Mouse (Mus musculus) kidney, adult 18-20 months (tissue): ENCODE measurements around the gene Slc17a5.
"Not testable (repeated sequence)": the region's sequence is repeated elsewhere in the genome, so short reads cannot be mapped to it uniquely, and the experiment has no call there.

Experiments used
- DNase-seq: peaks from one replicate; pipeline ENCODE4 v3.0.0; 2021

Gene Slc17a5

GRCm38 (mm10) chr9:78558586-78559214 lies 29.1 kb downstream of the Slc17a5 start:
- peak; percentile 64 for DNase-seq

GRCm38 (mm10) chr9:78557041-78557440 lies 30.8 kb downstream of the Slc17a5 start:
- peak; percentile 15 for DNase-seq

DNA sequence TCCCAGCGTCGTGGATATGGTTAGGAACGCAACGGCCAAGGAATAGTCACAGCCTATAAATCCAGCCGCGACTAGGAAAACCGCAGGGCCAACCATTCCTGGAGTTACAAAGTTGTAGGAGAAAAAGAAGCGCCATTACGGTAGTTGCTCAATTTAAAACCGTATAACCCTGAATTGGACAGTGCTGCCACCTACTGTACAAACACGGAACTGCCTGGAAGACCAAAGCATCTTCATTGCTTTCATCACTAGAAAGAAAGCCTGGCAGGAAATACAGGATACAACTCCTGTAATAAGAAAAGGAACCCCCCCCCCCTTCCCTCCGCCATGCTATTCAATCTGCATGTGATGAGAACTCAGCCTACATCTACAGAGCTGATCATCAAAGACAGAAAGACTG lies 34.9 kb downstream of the Slc17a5 start:
- DNase-seq: peak; percentile 88

GRCm38 (mm10) chr9:78551761-78552160 lies 36.1 kb downstream of the Slc17a5 start:
- DNase-seq: no peak

- DNase-seq: no peak
These were observed 40.1 kb downstream of the Slc17a5 start for GRCm38 (mm10) chr9:78547742-78548141.

- no peak for DNase-seq
These were observed 40.9 kb downstream of the Slc17a5 start for GRCm38 (mm10) chr9:78546944-78547343.

GRCm38 (mm10) chr9:78541758-78542157 lies 46.1 kb downstream of the Slc17a5 start:
- DNase-seq: no peak

DNA sequence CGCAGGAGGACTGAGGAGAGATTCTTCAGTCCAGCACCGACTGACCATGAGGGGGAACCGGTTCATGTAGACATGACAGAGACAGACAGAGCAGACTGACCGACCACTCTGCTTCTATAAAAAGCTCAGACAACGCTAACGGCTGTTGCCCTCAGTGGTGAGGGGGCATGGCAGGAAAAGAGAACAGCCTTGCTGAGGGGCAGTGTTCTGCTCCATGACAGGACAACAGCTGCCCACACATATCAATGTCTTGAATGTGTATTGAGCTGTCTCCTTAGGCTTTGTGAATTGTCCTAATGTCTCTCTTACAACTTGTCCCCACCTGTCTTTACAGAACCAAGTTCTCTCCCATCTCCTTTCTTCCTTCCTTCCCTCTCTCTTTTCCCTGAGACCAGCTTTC lies 49.4 kb downstream of the Slc17a5 start:
- no peak for DNase-seq

DNA sequence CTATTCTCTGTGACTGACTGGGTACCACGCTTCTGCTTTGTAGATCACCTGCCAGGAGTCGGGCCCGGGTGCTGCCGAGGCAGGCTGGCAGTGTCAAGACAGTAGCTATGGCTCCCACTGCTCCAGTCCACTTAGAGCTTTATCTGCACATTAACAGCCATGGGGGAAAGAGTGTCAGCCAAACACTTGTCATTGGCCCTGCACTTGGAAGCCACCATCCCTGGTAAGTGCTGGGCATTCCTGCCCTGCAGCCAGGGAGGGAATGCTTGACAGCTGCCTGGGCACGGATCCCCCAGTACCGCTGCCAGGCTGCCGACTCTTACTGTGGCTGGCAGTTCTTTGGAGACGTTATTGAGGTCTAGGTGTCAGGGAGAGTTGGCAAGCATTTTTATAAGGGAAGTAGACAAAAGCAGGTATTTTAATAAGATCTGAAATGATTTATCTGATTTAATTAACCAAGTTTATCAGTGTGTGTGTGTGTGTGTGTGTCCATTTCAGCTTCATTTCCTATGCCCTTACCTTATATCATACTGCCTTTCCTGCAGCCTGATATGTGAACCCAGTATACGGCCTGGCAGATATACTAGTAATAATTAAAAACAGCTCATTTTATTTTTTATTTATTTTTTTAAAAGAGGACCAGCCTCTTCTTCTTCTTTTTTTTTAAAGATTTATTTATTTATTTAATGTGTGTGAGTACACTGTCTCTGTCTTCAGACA lies 50.5 kb downstream of the Slc17a5 start:
- DNase-seq: no peak

- no peak for DNase-seq
These were observed 53.2 kb downstream of the Slc17a5 start for GRCm38 (mm10) chr9:78534606-78535005.

GRCm38 (mm10) chr9:78533296-78533935 lies 54.4 kb downstream of the Slc17a5 start:
- DNase-seq: peak; percentile 52

GRCm38 (mm10) chr9:78532341-78532819 lies 55.5 kb downstream of the Slc17a5 start:
- peak; percentile 56 for DNase-seq

DNA sequence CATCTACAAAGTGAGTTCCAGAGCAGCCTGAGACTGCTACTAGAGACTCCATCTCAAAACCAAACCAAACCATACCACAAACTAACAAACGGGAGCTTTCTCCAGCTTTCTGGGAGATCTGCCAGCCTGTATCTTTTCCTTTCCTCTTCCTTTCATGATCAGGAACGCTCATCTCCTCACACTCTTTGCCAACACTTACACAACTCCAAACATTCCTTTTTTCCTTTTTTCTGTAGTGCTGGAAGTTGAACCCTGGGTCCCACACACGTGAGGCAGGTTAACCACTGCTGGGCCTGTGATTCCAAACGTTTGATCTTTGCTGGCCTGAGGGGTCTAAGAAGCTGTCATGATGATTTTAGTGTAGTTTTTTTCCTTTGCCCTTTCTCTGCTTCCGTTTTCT lies 56.0 kb downstream of the Slc17a5 start:
- DNase-seq: no peak

- DNase-seq: peak; percentile 89
These were observed 60.0 kb downstream of the Slc17a5 start for GRCm38 (mm10) chr9:78527767-78528381.

DNA sequence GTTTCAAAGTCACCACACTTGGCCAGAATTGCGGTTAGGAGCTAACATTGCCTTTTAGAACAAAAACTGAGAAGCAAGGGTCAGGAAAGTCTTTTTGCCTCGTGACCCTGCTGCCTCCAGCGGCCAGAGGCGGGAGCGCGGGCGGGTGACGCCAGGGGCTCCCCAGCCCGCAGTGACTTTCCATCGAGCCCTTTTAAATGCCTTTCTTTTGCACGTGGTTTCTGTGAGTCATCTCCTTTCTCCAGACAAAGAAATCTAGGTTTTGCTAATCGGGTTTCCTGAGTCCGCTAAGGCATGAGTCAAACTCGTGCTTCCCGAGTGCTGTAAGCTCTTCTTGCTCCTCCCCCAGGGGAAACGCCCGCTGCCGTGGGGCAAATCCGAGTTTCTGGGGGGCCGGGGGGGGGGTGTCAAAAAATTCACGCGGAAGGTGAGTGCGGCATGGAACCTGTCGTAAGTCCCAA lies 60.5 kb downstream of the Slc17a5 start:
- DNase-seq: peak; percentile 84

- DNase-seq: no peak
These were observed 61.6 kb downstream of the Slc17a5 start for GRCm38 (mm10) chr9:78526206-78526605.

GRCm38 (mm10) chr9:78525451-78526135 lies 62.2 kb downstream of the Slc17a5 start:
- DNase-seq: no peak

DNA sequence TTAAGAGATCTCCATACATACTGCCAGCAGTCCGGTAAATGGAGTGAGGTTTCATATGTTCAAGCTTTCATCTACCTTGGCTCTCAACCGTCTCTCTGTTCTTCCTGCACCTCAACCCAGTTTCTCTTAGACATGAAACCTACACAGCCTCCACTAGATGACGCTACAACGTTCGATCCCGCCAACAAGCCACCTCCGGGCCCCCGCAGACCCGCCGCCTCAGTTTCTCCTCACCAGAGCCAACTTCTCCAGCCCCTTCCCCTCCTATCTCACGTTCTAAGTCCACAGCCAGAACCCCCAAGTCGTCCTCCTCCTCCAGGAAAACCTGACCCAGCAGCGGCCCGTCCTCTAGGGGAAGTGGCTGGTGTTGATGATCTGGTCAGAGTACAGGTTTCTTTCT lies 66.2 kb downstream of the Slc17a5 start:
- DNase-seq: peak; percentile 53

DNA sequence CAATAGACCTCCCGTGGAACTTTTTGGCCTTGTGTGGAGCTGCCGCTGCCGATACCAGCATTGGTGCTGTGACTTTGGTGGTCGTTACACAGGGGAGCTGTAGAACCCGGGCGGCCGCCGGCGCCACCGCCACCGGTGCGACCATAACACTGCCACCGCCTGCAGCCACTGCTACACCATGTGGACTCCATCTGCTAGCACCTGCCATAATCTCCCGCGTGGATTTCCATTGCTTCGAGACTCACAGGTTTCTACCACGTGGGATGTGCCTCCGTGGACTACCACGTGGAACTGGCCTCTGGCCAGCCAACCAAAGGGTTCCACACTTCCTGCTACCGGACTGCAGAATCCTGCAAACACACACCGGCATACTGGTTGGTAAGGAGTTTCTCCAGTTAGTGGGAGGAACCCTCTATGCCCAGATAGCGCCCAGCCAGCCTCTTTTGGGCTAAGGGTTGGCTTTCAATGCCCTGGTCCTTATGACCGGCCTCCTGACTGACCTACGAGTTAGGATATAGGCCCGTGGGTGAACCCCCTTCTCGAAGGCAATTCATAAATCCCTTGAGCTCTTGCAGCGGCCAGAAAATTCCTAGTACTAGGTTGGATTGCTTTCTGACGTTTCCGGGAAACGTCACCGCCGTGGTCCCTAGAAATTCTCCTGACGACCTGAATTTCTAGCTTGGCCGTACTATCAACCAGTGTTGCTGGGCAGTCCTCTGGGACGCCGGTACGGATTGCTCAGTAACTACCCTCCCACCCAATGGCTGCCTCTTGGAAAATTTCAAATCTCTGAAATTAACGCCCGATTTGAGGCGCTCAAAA lies 66.8 kb downstream of the Slc17a5 start:
- DNase-seq: peak; percentile 72

- peak; percentile 35 for DNase-seq
These were observed 67.6 kb downstream of the Slc17a5 start for GRCm38 (mm10) chr9:78520127-78520779.

DNA sequence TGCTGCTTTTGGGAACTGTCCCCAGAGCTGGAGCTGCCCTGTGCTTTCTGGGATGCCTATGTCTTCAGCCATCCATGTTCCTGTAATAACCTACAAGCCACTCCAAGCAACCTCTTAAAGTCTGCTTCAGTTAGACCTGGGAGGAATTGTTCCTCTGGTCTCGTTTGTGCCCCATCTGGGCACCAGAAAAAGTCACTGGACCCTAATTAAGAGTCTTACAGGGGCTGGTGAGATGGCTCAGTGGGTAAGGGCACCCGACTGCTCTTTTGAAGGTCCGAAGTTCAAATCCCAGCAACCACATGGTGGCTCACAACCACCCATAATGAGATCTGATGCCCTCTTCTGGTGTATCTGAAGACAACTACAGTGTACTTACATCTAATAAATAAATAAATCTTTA lies 70.6 kb downstream of the Slc17a5 start:
- not testable (repeated sequence) for DNase-seq
